Mouse (Mus musculus): ENCODE results near the gene Dock3.
"Not testable (repeated sequence)": the region's sequence is repeated elsewhere in the genome, so short reads cannot be mapped to it uniquely, and the experiment has no call there.

Dock3 gene

GRCm38 (mm10) chr9:107259571-107259970 is 27.9 kb upstream of the Dock3 start:
- DNase-seq (ENCODE audit: low spot score in 2 of 2): no peak

DNA sequence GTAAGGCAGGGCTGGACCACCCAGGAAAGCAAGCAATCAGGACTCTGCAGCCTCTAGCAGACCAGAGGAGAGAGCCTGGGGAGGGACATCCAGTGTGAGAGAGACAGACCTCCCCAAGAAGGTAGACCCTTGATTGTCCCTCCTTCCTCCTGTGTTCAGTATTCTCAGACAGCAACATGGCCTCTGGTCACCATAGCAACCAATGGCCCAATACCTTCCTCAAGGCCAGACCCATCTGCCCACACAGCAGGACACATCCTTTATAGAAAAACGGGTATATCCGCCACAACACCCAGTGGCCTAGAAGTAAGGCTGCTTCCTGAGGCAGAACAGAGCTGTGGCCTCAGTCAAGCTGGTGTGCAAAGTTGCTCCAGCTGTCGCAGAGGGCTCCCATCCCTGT is 23.9 kb upstream of the Dock3 start:
- no peak for DNase-seq (ENCODE audit: low spot score in 2 of 2)

DNA sequence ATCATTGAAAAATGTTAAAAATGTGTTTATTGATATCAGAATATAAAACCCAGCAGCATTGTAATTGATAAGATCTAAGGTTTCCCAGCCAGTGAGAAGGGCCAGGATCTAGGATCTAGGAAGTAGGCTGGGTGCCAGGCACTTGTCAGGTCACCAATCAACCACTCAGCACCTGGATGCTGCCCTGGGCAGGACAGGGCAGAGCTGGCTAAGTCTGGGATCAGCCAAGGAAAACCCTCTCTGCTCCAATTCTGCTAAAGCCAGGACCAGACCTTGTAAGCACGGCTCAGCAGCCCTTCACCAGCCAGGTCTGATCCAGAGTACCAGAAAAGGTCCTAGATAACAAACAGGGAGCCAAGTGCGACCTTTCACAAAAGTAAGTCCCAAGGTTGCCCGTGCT is 23.2 kb upstream of the Dock3 start:
- no peak for DNase-seq (ENCODE audit: low spot score in 2 of 2)

DNA sequence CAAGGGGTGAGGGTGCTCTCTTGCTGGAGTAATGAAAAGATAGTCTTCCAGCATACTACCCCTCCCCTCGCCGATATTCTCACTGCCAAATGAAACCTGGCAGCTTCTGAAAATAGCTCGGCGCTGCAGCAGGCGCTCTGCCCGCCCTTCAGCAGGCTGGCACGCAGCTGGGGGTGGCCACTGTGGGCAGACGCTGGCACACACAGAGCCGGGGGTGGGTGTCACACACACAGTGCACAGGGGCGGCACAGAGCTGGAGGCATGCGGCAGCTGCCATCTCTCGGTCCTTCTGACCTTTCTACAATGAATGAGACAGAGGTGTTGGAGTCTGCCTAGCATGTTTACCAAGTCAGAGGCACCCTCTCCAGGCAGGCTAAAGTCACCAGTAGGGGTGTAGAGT is 22.8 kb upstream of the Dock3 start:
- DNase-seq (ENCODE audit: low spot score in 2 of 2): peak in 1 of 2 experiments; percentile 14

- DNase-seq (ENCODE audit: low spot score in 2 of 2): no peak
These were observed 20.5 kb upstream of the Dock3 start for GRCm38 (mm10) chr9:107252164-107252563.

- no peak for DNase-seq (ENCODE audit: low spot score in 2 of 2)
These were observed 19.0 kb upstream of the Dock3 start for GRCm38 (mm10) chr9:107250416-107251337.

GRCm38 (mm10) chr9:107249154-107249553 is 17.4 kb upstream of the Dock3 start:
- DNase-seq (ENCODE audit: low spot score in 2 of 2): no peak

DNA sequence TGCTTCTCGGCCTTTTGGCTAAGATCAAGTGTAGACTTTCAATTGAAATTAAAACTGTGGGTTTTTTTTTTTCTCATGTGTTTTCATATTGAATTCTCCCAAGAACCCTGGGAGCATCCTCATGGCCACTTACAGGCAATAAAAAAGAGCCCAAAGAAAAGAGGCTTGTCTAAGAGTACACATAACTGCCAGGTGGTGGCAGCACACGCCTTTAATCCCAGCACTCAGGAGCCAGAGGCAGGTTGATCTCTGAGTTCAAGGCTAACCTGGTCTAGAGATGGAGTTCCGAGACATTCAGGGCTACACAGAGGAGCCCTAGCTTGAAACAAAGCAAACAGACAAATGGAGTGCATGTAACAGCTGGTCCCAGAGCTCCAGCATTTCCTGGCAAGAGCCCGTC is 14.5 kb upstream of the Dock3 start:
- DNase-seq (ENCODE audit: low spot score in 2 of 2): no peak

- DNase-seq (ENCODE audit: low spot score in 2 of 2): no peak
These were observed 13.6 kb upstream of the Dock3 start for GRCm38 (mm10) chr9:107245311-107245710.

DNA sequence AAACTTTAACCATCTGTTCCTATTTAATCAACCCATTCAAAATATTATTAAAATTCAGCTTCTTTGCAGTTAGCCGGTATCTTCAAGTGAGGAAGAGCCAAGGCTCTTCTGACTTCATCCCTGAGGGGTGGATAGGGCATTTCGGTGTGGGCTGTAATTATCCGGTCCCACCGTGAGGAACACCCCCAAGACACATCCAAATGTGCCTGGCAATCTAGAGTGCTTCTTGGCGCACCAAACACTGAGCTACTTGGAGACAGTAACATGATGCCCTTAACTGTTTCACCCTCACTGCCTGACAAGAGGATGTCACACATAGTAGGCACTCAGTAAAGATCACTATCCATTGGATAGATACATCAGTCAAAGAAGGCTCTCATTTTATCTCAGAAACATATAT is 4.4 kb upstream of the Dock3 start:
- DNase-seq (ENCODE audit: low spot score in 2 of 2): no peak

- no peak for DNase-seq (ENCODE audit: low spot score in 2 of 2)
These were observed 3.6 kb upstream of the Dock3 start for GRCm38 (mm10) chr9:107235261-107235660.

GRCm38 (mm10) chr9:107232140-107232539 is 431 bp upstream of the Dock3 start:
- no peak for DNase-seq (ENCODE audit: low spot score in 2 of 2)

DNA sequence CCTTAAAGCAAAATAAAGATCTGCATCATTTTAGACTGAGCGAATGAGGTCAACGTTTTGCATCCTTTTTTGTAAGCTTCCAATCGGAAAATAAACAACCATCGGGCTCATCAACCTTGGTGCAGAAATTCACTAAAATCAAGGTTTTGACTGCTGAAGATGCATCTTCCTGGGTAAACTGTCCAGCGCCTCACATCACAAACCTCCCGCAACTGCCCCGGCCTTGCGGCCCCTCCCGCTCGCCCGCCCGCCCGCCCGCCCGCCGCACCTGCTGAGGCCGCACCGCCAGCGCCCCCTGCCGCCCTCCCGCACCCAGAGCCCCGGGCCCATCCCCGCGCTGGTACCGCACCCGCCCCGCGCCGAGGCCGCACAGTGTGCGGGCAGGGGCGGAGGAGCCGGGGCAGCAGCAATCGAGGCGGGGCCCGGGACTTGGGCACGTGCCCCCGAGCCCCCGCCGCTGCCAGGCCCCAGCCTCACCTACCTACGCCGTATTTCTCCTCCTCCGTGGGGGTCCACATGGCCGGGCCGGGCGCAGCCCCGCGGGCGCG is 644 bp downstream of the Dock3 start:
- no peak for DNase-seq (ENCODE audit: low spot score in 2 of 2)

DNA sequence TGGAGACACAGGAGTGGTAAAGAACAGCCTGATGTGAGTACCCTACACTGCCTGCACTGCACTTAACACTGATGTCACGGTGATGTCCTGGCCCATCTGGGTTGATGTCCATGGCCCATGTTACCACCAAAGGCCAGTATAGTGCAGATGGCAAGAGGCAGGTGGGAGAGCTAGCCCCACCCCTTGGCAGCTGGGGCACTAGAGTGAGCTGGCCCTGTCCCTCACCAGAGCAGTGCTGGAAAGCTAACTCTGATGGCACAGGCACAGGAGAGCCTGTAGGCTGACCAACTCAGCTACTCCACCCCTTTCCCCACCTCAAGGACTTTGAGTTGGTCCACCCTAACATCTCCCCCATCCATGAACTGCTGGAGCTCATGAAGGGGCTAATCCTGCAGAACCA is 7.1 kb downstream of the Dock3 start:
- DNase-seq (ENCODE audit: low spot score in 2 of 2): no peak

GRCm38 (mm10) chr9:107174831-107175230 is 56.9 kb downstream of the Dock3 start:
- DNase-seq (ENCODE audit: low spot score in 2 of 2): not testable (repeated sequence)

DNA sequence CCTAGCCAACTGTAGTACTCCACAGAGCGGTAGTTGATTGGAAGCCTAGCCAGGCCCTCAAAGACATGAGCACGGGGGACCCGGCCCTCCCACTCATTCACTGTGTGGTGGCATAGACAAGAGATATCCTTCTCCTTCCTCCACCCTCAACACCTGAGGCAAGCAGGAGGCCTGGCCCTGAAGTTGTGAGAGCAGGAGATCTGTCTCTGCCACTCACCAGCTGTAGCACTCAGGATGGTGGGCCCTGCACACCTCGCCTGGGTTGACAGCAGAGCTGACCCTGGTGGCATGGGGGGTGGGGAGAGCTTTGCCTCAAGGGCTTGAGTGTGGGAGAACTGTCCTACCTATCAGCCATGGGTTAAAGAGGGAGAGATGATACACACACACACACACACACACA is 65.9 kb downstream of the Dock3 start:
- no peak for DNase-seq (ENCODE audit: low spot score in 2 of 2)

DNA sequence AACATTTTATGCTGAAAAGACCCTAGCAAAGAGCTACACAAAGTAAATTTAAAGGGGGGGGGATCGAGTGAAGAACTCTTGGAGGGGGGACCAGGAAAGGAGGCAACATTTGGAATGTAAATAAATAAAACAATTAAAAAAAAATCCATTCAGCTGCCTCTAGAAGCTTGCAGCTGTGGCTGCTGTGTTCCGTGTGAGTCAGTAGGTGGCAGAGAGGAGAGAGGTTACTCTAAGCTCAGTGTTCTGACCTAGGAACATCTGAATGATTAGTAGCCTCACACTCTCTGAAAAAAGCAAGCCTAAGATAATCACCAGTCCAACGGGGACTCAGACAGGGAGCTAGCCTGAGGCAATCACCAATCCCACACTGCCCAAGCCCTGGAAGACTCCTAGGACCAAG is 66.9 kb downstream of the Dock3 start:
- no peak for DNase-seq (ENCODE audit: low spot score in 2 of 2)

DNA sequence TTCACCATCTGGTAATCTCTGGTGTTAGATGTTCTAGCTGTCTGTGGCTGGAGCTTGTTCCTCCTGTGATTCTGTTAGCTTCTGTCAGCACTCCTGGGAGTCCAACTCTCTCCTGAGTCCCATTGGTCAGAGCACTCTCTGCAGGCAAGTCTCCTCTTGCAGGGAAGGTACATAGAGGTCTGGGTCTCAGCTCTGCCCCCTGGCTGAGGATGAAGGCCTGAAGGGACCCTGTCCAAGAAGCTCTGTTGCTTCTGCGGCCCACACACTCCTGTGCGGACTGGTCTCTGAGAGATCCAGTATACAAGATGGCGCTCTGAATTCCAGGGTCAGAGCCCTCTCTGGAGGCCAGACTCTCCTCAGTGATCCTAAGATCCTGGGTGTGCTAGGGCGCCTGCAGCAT is 75.3 kb downstream of the Dock3 start:
- DNase-seq (ENCODE audit: low spot score in 2 of 2): not testable (repeated sequence)

GRCm38 (mm10) chr9:107112791-107113190 is 118.9 kb downstream of the Dock3 start:
- no peak for DNase-seq (ENCODE audit: low spot score in 2 of 2)

DNA sequence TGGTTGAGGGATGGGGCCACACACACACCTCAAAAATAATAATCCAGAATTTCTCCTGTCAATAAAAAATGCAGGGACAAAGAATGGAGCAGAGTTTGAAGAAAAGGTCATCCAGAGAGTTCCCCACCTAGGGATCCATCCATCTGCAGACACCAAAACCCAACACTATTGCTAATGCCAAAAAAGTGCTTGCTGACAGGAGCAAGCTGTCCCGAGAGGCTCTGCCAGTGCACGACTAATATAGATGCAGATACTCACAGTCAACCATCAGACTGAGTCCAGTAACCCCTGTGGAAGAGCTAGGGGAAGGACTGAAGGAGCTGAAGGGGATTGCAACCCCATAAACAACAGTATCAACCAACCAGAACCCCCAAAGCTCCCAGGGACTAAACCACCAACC is 119.7 kb downstream of the Dock3 start:
- no peak for DNase-seq (ENCODE audit: low spot score in 2 of 2)

DNA sequence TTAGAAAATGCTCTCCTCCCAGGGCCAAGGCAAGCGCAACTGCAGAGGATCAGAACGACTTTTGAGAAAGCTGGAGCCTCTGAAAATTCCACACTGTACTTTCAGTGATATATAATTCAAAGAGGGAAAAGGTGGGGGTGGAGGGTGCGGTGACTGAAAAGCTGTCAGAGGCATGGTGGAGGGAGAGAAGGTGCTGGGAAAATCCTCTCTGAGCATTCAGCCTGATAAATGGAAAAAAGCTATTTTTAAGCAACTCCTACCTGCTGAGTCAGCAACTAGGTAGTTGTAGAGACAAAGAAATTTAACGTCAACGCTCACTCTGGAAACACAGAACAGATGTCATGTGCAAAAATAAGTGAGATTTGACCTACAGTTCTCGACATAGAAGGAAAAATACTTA is 132.2 kb downstream of the Dock3 start:
- DNase-seq (ENCODE audit: low spot score in 2 of 2): no peak

GRCm38 (mm10) chr9:107089451-107089850 is 142.3 kb downstream of the Dock3 start:
- DNase-seq (ENCODE audit: low spot score in 2 of 2): not testable (repeated sequence)

DNA sequence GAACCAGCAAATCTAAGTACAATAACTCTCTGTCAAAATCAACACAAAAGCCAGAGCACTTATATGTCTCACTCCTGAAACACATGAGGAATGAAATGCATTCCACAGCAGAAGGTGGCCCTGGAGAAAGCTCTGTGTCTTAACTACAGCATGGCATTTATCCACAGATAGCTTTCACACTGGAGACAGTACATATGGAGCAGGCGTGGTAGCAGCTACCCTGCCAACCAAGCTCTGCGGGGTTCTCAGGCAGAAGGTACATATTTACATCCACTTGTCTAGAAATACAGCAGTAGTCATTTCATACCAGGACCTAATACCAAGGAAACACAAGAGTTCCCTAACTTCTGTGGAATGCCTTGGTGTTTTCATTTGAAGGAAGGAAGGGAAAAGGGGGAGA is 144.2 kb downstream of the Dock3 start:
- DNase-seq (ENCODE audit: low spot score in 2 of 2): no peak

Measured in urinary bladder, postnatal 36 days (tissue).